Mouse (Mus musculus) lung, postnatal 14 days (tissue): ENCODE measurements around the gene Gmfb.
A peak's percentile ranks its signal among the peaks of the same experiment; 100 is the strongest.
"Not testable (repeated sequence)": the region's sequence is repeated elsewhere in the genome, so short reads cannot be mapped to it uniquely, and the experiment has no call there.

ENCODE experiments used
- DNase-seq: peaks from one replicate; pipeline ENCODE4 v3.0.0; 2021

The Gmfb gene

DNA sequence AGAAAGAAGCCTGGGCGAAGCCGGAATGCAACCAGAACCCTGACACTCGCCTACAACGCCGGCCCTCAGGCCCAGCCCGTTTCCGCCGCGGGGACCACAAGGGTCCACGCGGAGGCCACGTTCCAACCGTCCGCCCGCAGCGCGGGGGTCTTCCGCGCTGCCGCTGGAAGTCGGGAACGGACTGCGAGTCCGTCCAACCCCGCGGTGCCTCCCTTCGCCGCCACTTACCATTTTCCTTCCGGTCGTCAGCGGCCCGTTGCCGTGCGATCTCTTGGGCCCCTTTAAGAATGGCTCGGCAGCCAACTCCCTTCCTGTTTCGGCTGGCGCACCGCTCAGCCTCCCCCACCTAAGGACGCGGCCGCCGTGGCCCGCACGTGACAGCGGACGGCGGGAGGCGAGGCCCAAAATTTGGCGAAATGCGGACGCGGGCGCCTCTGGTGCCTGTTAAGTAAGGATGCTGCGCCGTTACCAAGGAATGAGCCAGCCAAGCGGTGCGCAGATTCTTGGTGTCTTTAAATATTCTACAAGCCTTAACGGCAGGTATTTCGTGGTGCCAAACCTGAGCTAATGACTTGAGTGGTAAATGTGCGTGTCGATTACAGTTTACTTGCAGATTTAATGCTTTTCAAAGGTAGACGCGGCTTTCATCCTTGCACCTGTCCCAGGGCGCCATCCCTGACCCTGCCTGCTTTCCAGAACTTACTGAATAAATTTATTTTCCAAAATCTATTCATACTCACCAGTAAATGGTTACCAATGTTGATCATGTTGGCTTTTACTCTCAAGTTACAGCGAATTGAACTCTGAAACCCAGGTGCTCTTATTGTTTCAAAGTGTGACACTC, at the start of gene Gmfb:
Gene Gmfb, minus strand, starts transcription at position 370 of the 844 bp plus-strand sequence.
- peak; percentile 97 for DNase-seq

- no peak for DNase-seq
Observed at GRCm38 (mm10) chr14:46862922-46863321, 40.9 kb upstream of the Gmfb start.

DNA sequence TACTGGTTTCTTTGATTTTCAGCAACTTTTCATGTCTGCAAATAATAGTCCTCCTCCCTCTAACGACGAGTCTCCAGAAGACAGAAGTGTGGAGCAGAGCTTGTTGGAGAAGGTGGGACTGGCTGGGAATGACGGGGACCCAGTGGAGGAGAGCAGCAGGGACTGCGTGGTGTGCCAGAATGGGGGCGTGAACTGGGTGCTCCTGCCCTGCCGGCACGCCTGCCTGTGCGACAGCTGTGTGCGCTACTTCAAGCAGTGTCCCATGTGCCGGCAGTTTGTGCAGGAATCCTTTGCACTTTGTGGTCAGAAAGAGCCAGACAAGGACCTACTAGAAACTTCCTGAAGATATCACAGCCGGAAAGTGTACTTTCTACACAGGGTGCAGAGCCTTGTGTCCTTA, 31.6 kb upstream of the Gmfb start:
- peak; percentile 19 for DNase-seq

- DNase-seq = no peak
Observed at GRCm38 (mm10) chr14:46849769-46850168, 27.7 kb upstream of the Gmfb start.

GRCm38 (mm10) chr14:46848736-46849135, 26.7 kb upstream of the Gmfb start:
- DNase-seq = no peak

DNA sequence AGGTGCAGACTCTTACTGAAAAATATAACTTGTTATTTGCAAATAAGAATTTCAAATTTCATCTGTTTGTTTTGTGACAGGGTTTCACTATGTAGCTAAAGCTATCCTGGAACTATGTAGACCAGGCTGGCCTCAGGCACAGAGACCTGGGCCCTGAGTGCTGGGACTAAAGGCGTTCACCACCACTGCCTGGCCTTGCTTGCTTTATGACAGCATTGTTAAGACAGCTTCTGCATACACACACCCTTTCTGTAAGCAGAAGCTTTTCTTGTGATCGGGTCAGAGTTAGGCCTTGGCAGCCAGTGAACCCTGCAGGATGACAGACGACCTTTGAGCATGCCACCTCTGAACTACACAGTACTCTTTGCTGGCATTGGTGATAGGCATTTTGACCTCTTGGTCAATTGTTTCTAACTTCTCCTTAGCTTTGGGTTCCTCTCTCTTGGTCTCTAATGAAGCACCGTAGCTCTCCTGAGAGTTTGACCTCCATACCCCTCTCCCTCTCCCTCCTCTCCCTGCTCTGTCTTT, 26.1 kb upstream of the Gmfb start:
- no peak for DNase-seq

DNA sequence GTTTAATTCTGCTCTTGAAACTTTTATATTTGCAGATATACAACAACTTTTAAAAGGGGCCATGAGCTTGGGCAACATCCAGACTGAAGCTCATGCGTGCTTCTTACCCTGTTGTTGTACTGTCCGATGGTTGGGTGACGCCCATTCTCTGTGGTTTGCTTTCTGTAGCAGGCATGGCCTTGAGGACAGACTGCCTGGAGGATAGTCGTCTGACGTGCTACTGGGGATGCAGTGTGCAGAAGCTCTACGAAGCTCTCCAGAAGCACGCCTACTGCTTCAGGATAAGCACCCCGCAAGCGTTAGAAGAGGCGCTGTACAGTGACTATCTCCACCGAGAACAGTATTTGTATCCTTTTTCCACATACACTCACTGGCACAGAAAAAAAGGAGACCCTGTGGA, 23.7 kb upstream of the Gmfb start:
- DNase-seq = no peak

DNA sequence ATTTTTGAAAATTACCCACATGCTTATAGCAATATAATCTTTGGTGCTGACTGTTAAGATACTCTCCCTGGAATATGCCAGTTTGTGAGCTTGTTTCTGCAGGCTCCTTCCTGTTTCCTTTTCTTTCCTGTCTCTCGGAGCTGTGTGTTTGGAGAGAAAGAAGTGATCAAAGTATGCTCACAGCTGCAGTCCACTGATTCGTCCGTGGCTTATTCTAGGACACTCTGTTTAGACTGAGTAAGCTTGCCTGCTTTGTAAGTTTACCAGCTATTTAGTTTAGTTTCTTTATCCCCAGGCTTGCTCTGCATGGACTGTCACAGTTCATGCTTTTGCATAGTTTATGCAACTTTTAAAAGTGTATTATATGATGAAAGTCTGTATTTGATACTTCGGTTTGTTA, 17.3 kb upstream of the Gmfb start:
- DNase-seq = peak; percentile 4

DNA sequence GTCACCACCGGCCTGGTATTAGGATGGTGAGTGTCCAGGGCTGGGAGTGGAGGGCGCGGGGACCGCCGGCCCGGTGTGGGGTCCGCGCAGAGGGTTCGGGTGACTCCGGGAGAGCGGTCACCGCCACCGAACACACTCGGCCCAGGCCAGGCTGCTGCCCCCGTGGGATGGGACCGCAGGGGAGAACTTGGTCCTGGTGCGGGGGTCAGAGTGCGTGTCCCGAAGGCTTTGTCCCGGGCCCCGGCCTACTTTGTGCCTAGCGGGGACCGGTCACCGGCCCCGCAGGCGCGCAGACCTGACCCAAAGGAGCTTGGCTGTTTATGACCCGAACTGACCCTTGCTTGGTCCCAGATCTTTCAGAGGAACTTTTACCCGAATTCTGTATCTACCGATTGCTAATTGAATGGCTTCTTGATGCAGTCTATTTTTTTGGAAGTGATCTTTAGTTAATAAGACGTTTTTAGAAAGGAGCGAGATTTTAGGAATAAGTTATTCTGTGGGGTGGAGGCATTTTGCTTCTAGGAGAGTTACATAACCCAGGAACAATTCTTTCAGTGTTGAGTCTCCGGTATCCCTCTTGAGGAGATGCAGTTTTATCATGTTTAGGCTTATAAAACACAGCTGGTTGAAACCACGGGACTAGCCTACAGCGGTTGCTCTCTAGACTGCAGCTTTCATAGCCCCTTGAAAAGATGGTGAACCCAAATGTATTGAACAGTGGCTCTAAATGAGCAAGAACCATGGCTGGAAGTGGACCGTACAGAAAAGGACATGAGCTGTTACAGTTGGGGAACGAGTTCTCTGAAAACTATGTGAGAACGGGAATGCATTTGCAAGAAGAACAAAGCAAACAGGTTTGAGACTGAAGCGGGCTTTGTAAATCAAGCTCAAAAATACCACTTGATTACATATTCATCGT, 10.6 kb upstream of the Gmfb start:
- DNase-seq = peak; percentile 34

DNA sequence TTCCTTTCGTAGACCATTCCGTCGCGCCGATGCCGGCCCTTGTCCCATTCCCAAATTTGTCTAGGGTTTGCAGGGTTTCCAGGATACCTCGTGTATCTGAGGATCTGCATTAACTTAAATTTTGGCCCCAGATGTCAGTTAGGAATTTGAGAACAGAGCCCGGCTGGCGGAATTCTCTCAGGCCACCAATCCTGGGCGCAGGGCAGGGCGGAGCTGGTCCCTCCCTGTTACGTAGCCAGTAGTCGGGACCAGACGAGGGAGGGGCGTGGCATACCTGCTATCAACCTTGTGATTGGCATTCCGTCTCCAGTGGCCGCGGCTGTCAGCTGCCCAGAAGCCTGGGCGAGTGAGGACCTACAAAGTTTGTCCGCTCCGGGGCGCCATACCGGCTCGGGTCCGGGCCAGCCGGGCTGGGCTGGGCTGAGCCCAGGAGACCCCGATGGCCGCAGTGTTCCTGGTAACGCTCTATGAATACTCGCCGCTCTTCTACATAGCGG, 9.8 kb upstream of the Gmfb start, which contains the start of gene Cgrrf1:
Gene Cgrrf1, plus strand, starts transcription at position 289 of the 497 bp plus-strand sequence.
- DNase-seq = peak; percentile 97

DNA sequence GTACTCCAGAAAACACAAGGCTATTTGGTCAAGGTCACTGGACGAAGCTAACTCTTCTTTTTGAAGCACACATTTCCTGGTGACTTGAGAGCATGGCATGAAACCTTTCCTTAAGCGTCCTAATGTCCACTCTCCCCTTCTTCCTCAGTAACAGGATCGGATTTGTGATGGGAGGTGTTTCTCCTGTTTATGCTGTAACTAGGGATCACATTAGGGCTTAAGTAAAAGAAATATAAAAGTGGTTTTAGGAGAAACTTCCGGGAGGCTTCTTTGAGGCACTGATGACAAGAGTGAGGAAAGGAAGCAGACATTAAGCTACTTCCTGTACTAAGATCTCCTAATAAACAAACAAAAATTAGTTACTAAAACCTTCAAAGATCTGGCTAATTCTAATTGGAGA, 9.3 kb upstream of the Gmfb start:
- no peak for DNase-seq

DNA sequence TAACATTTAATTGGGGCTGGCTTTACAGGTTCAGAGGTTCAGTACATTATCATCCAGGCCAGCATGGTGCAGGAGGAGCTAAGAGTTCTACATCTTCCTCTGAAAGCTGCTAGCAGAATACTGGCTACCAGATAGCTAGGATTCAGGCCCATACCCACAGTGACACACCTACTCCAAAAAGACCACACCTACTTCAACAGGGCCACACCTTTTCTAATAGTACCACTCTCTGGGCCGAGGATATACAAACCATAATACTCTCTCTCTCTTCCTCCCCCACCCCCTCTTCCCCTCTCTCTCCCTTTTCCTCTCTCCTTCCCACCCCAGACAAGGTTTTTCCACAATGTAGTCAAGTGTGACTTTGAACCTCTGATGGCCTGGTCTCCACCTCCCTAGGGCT, 5.4 kb upstream of the Gmfb start:
- no peak for DNase-seq

DNA sequence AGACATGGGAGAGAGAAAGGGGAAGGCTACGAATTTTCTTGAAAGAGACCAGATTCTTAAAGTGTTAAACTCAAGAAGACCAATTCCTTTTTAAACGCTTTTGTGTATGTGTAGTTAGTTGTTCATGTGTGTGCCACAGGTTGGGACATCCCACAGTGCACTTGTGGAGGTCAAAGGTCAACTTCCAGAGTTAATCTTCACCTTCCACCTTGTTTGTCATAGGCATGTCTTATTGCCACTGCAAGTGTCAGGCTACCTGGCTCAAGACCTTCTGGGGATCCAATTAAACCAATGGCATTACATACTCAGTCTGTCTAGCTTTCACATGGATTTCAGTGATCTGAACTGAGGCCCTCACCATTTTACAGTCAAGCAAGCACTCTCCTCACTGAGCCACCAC, 2.0 kb upstream of the Gmfb start:
- DNase-seq = no peak

- peak; percentile 12 for DNase-seq
Observed at GRCm38 (mm10) chr14:46821271-46821872, 670 bp downstream of the Gmfb start.

DNA sequence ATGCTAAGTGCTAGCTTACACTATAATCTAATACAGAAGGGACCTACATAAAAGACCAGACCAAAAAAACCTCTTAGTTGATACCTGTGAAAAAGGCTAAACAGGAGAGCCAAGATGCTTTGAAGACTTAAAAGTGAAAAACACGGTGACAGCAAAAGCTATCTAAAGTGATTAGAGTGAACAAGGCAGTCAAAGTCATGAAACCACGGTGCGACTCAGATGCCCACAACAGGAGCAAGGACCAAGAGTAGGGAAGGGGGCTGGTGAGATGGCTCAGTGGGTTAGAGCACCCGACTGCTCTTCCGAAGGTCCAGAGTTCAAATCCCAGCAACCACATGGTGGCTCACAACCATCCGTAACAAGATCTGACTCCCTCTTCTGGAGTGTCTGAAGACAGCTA, 2.1 kb downstream of the Gmfb start:
- not testable (repeated sequence) for DNase-seq

DNA sequence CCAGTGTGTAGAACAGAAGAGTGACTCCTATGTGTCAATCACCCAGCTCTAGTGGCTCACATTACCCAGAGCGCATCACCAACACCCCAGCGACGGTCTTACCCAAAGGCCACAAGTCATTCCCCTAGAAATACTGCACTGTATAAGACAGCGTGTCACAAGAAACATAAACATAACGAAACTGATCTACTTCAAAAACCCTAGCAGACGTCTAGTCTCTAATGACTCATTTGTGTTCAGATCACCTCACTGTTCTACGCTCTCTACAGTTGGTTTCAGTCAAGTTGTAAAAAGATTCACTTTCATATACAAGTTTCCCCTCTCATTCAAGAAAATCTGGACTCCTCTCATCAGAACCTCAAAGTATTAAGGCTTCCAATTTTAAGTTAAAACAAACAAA, 3.3 kb downstream of the Gmfb start:
- no peak for DNase-seq

DNA sequence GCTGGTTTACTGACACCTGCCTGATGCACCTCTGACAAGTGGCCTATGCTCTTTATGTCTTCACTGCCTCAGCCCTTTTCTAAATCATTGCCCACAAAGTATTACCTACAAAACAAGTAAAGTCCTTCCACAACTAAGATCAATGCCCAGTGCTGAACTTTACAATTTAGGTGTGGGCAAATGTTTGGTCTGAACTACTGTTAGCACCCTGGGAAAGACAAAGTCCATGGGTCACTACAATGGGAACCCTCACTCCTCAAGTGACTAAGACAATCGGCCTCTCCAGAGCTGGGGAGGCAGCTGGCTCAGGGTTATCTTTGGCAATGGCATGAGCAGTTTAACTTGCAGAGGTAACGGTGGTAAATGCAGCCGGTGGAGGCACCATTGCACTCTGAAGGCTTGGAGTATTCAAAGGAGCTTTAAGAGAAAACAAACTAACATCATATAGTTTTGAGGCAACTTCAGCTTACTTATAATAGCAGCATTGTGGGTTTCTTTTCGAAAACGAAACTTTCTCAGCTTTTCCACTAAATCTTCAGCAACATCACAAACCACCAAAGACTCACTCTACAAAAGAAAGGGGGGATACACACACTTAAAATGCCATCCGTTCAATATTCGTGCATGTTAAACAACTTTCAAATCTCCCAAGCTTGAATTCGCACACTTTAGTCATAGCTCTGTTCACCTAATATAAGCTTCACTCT, 5.0 kb downstream of the Gmfb start:
- DNase-seq = no peak

DNA sequence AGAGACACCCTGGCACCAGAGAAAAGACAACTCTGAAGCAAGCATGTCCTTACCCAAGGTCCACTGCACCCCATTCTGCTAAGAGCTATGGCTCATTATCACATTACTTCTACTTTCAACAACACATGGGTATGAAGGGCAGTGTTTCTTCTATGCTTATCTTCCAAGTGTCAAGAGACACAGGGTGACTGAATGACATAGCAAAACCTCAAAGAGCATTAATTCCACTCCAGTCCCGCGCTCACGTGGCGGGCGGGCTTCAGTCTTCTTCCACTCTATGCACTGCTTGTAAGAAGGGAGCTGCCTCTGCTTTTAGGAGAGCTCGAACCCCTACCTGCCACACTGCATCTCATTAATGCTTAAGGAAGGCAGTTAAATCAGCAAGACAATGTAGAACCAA, 6.4 kb downstream of the Gmfb start:
- no peak for DNase-seq

DNA sequence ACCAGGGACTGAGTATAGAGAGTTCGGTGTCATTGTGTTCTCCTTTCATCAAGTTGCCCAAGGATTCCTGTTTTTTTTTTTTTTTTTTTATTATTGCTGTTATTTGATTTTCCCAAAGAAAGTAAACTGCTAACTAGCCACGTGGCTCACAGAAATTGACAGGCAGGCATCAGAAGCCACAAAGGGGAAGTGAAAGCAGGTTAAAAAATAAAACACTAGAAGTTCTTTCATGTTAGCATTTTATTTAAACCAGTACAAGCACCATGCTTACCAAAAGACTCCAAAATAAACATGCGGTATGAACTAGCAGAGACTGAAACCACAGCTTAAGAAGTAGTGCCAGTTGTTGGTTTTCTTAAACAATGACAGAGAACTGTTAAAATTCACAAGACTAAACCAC, 14.1 kb downstream of the Gmfb start:
- no peak for DNase-seq

GRCm38 (mm10) chr14:46806186-46806585, 15.9 kb downstream of the Gmfb start:
- no peak for DNase-seq

DNA sequence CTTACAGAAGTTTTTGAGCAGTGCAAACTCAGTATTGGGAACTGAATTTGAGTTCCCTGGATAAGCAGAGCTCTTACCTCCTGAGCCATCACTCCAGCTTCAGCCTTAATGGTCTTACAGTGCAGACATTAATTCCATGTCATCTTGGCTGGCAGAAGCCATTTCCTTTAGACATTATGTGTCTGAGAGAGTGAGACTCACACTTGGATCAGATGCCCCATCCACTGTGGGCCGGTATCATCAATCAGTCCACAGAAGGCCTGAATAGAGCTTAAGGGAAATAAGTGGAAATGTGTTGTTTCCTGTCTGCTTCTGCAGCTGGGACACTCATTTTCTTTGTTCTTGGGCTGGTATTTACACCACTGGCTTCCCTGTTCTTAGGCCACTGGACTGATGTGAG, 18.3 kb downstream of the Gmfb start:
- DNase-seq = no peak

GRCm38 (mm10) chr14:46803259-46803658, 18.8 kb downstream of the Gmfb start:
- DNase-seq = no peak
